Mouse (Mus musculus): Measurements from ENCODE around the gene Snapc4.

The Snapc4 gene

DNA sequence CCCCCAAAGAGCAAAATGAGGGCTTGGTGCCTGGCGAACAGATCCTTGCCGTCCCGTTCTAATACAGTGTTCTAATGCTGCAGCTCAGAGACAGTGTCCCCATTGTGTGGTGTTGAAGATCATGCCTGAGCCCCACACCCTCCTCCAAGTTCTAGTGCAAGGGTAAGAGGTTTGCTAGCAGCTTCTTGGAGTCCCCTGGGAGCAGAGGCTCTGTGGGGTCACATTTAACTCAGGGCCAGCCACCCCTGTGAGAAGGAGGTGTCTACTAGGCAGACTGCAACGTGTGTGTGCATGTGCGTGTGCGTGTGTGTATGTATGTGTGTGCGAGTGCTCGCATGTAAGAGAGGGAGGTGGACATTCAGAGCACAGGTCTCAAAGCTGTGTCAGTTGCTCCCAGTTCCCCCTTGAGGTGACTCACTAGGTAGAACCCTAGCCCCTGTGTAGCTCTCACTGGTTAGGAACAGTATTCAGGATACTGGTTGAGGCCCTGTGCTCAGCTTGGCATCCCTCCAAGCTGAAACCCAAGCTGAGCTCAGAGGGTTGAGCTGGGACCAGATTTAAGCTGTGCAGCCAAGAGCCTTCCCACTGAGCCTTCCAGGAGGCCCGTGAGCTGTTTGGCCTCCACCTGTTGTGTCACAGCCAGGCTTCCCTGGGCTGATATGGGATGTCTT, 63.7 kb downstream of the Snapc4 start:
- POLR2A ChIA-PET, result interaction anchor here (0.6 to 2.9 kb wide), 23 partner anchors 8 to 549 kb away, joined by 3 to 16 read pairs (median 4); partner anchors contain the start of genes Inpp5e (in 2 of the 4), Dnlz (in 1 of the 4) and Qsox2 (in 1 of the 4)
- CTCF ChIA-PET, result interaction anchor here in 3 of 4 experiments (1.0 to 3.0 kb wide), 8 partner anchors 9 to 253 kb away, joined by 3 to 22 read pairs (median 7); partner anchors contain the start of gene Inpp5e (in 2 of the 3)

GRCm38 (mm10) chr2:26315925-26316311, 64.5 kb downstream of the Snapc4 start:
- ChIA-PET CTCF (interaction anchor here (0.6 to 3.0 kb wide), 13 partner anchors 9 to 384 kb away, joined by 3 to 22 read pairs (median 5); partner anchors contain the start of genes Inpp5e (in 2 of the 4) and Dnlz (in 1 of the 4)), POLR2A (interaction anchor here (0.6 to 2.9 kb wide), 28 partner anchors 9 to 320 kb away, joined by 3 to 16 read pairs (median 4); partner anchors contain the start of genes Dnlz (in 2 of the 4), Inpp5e (in 2 of the 4), Qsox2 (in 1 of the 4) and Sec16a (in 1 of the 4))

DNA sequence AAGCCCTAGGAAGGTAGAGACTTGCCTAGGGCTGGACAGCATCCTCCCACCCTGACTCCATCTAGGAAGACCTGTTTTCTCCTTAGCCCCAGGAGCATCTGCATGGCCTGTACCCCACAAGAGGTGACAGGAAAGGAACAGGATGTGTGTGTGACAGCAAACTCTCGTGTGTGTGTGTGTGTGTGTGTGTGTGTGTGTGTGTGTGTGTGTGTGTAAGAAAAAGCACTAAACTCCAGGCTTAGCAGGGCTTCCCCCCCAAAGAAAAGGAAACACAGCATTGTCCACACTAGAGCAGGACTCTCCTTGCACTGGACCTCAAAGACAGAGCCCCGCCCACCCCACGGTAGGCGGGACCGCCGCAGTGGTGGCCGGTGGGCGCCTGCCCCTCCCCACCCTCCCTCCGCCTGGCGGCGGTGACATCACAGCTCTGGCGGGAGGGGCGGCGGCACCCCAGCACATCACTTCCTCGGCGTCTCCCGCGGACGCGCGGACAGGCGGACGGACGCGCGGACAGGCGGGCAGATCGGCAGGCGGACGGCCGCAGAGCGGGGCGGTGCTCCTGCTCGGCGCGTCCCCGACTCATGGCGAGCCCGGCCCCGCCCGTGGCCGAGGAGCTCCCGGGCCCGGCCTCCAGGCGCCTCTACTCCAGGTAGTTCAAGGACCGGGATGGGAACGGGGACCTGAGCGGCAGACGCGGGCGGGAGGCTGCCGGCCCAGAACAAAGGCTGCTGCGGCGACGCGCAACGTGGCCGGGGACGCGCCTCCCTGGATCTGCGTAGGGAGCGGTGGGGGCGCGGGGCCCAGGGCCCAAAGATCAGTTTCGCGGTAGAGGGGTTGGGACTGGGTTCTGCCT, 65.2 kb downstream of the Snapc4 start, which contains the start of gene Gpsm1:
TSS of gene Gpsm1 (plus strand) at position 444 of the 853 bp plus-strand sequence.
- ChIA-PET CTCF (interaction anchor here (0.5 to 3.0 kb wide), 14 partner anchors 10 to 384 kb away, joined by 3 to 22 read pairs (median 4); partner anchors contain the start of genes Inpp5e (in 2 of the 4) and Dnlz (in 1 of the 4)), POLR2A (interaction anchor here (0.6 to 2.9 kb wide), 21 partner anchors 10 to 321 kb away, joined by 3 to 16 read pairs (median 4); partner anchors contain the start of genes Dnlz (in 2 of the 4), Inpp5e (in 2 of the 4), Qsox2 (in 1 of the 4) and Sec16a (in 1 of the 4))

- POLR2A ChIA-PET, result interaction anchor here in 2 of 4 experiments (0.8 to 2.9 kb wide), 7 partner anchors 11 to 131 kb away, joined by 3 to 16 read pairs (median 4); partner anchors contain the start of genes Dnlz (in 1 of the 2) and Sec16a (in 1 of the 2)
- CTCF ChIA-PET, result interaction anchor here in 2 of 4 experiments (0.7 to 3.0 kb wide), 6 partner anchors 11 to 161 kb away, joined by 3 to 22 read pairs (median 8); partner anchors contain the start of gene Inpp5e (in 1 of the 2)
These were observed 66.0 kb downstream of the Snapc4 start for GRCm38 (mm10) chr2:26314281-26315071.

DNA sequence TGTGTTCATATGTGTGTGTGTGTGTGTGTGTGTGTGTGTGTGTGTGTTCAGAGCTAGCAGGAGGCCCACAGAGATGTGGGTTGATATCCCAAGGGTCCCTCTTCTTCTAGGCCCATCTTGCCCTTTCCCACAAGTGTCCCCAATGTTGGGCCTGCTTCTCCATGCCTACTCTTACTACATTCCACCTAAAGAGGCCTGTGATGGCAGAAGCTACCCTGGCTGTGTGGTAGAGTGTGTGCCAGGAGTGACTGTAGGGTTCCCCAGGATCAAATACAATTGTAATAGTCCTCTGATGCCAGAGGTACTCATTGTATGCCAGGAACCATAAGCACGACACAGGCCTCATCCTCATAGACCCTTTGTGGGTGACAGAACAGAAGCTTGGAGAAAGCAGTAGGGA, 67.1 kb downstream of the Snapc4 start:
- ChIA-PET POLR2A (interaction anchor here (0.6 to 1.6 kb wide), 5 partner anchors 8 to 291 kb away, joined by 3 to 6 read pairs (median 3); partner anchors contain the start of gene Agpat2 (in 1 of the 4)), CTCF (interaction anchor here in 2 of 4 experiments (1.0 to 1.6 kb wide), 3 partner anchors 13 to 159 kb away, joined by 4 to 6 read pairs (median 5); no protein-coding TSS in a partner anchor)

GRCm38 (mm10) chr2:26312812-26313211, 67.6 kb downstream of the Snapc4 start:
- ChIA-PET POLR2A (interaction anchor here in 1 of 4 experiments (1.6 kb wide), 1 partner anchor 12 kb away, joined by 3 read pairs; no protein-coding TSS in a partner anchor), CTCF (interaction anchor here in 2 of 4 experiments (0.6 to 1.0 kb wide), 2 partner anchors 27 to 43 kb away, joined by 5 to 6 read pairs; no protein-coding TSS in a partner anchor)
